Mouse (Mus musculus) brain, embryonic 14.5 days (tissue): ENCODE results near the gene Mettl4.

Experiments used
- CTCF ChIP-seq: fragments of 200-500 bp; IDR thresholded peaks from 2 replicates; pipeline ENCODE4 v1.5.1; 2012; ENCODE audit warnings: inconsistent platforms, mild to moderate bottlenecking, moderate library complexity, borderline replicate concordance; ENCODE audit not compliant: insufficient read depth, insufficient read length; ENCODE audit errors: extremely low read depth
- POLR2A ChIP-seq: fragments of 200-500 bp; IDR thresholded peaks from 2 replicates; pipeline ENCODE4 v1.6.1; 2012; ENCODE audit warnings: mild to moderate bottlenecking, inconsistent platforms, borderline replicate concordance; ENCODE audit not compliant: poor library complexity, insufficient read depth, insufficient read length, severe bottlenecking; ENCODE audit errors: extremely low read depth

DNA sequence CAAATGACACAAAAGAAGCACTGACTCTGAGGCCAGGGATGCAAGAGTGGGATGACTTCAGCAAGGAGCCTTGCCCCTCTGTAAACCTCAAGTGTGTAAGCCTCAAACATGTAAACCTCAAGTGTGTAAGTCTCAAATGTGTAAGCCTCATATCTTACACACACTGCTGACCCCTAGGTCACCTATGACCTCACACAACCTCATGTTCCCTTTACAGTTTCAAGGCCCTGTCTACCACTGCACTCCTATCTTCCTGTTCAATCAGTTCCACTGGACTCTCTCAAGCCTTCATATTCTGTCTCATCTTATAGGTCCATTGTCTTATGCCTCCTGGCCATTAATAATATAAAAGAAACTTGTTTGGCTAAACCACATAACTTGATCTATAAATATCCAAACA is 13.9 kb downstream of the Mettl4 start:
- TF ChIP-seq POLR2A (no peak), CTCF (no peak)
